Mouse (Mus musculus) lung, embryonic 16.5 days (tissue): ENCODE measurements around the gene Cphx3. TPM values are rescaled to one million over a fixed set of nuclear protein-coding genes. Genes with fewer than 3 reads are reported as not detected.
A peak's percentile ranks its signal among the peaks of the same experiment; 100 is the strongest.
"Not testable (repeated sequence)": the region's sequence is repeated elsewhere in the genome, so short reads cannot be mapped to it uniquely, and the experiment has no call there.

Experiments used
- ATAC-seq: fragments of 200-750 bp; cut with Nextera tagmentation; 2 replicates; pipeline ENCODE4 v1.8.0; 2017; ENCODE audit warnings: low read depth, mild to moderate bottlenecking, moderate library complexity
- H3K27ac ChIP-seq: fragments of 300-500 bp; sonication (generic); 2 replicates; pipeline ENCODE4 v1.5.1; 2014; ENCODE audit warnings: mild to moderate bottlenecking, control low read depth, low read length
- H3K27me3 ChIP-seq: fragments of 300-500 bp; sonication (generic); 2 replicates; pipeline ENCODE4 v1.6.1; 2014; ENCODE audit warnings: low read depth, low read length, mixed read lengths; ENCODE audit not compliant: control insufficient read depth, insufficient read depth
- H3K36me3 ChIP-seq: fragments of 300-500 bp; sonication (generic); 2 replicates; pipeline ENCODE4 v1.6.1; 2014; ENCODE audit warnings: low read length; ENCODE audit not compliant: control insufficient read depth, insufficient read depth
- H3K4me1 ChIP-seq: fragments of 300-500 bp; sonication (generic); replicated peaks from 2 replicates; pipeline ENCODE4 v1.6.1; 2014; ENCODE audit warnings: low read length, mixed read lengths; ENCODE audit not compliant: control insufficient read depth, insufficient read depth
- H3K4me2 ChIP-seq: fragments of 300-500 bp; sonication (generic); 2 replicates; pipeline ENCODE4 v1.6.1; 2014; ENCODE audit warnings: low read depth, low read length, control low read depth
- H3K4me3 ChIP-seq: fragments of 300-500 bp; sonication (generic); 2 replicates; pipeline ENCODE4 v1.5.1; 2014; ENCODE audit warnings: mild to moderate bottlenecking, low read length, control low read depth
- H3K9ac ChIP-seq: fragments of 300-500 bp; sonication (generic); 2 replicates; pipeline ENCODE4 v1.6.1; 2014; ENCODE audit warnings: low read length, control low read depth
- H3K9me3 ChIP-seq: fragments of 300-500 bp; sonication (generic); 2 replicates; pipeline ENCODE4 v1.6.1; 2016; ENCODE audit warnings: low read length; ENCODE audit not compliant: control insufficient read depth
- WGBS: fragments of 180-500 bp; shearing (Covaris S2); extraction: QIAGEN DNeasy Blood & Tissue Kit; methylation state at CpG from one replicate; pipeline ENCODE4 v1.1.7; 2014; 5-methylcytosine and 5-hydroxymethylcytosine counted together
- polyA plus RNA-seq: library from polyadenylated mRNA; unstranded; fragments of >200 nt; fragmentation: Nextera tagmentation; extraction: Ambion mirVana; gene quantifications from 2 replicates; pipeline ENCODE4 v1.2.1, GENCODE M21; 2015

Gene Cphx3
- polyA plus RNA-seq, 1 experiment from 2014 or later = not detected

GRCm38 (mm10) chr14:26162423-26162822 lies 80.3 kb downstream of the Cphx3 start:
- not testable (repeated sequence) for H3K9me3 ChIP-seq, ATAC-seq, H3K36me3 ChIP-seq, H3K4me3 ChIP-seq, H3K4me2 ChIP-seq, H3K9ac ChIP-seq, H3K27me3 ChIP-seq, H3K27ac ChIP-seq, H3K4me1 ChIP-seq
- WGBS = no CpG with 5 or more reads among the region's 5 CpGs

- not testable (repeated sequence) for H3K27ac ChIP-seq, H3K9ac ChIP-seq, H3K36me3 ChIP-seq, ATAC-seq, H3K4me2 ChIP-seq, H3K4me3 ChIP-seq, H3K9me3 ChIP-seq, H3K27me3 ChIP-seq, H3K4me1 ChIP-seq
- WGBS = no CpG with 5 or more reads among the region's 12 CpGs
Measured at GRCm38 (mm10) chr14:26165266-26165665, 83.2 kb downstream of the Cphx3 start.

GRCm38 (mm10) chr14:26173955-26174354 lies 91.9 kb downstream of the Cphx3 start:
- WGBS = no CpG with 5 or more reads among the region's 3 CpGs
- ATAC-seq = peak; percentile 38; the same call in 1 of the 2 replicates
- not testable (repeated sequence) for H3K4me1 ChIP-seq, H3K4me2 ChIP-seq, H3K36me3 ChIP-seq, H3K27me3 ChIP-seq, H3K4me3 ChIP-seq, H3K9ac ChIP-seq, H3K9me3 ChIP-seq, H3K27ac ChIP-seq

- not testable (repeated sequence) for H3K36me3 ChIP-seq, H3K4me2 ChIP-seq, H3K4me3 ChIP-seq, H3K27ac ChIP-seq, H3K4me1 ChIP-seq, H3K9me3 ChIP-seq, H3K9ac ChIP-seq, H3K27me3 ChIP-seq
- no CpG with 5 or more reads among the region's 6 CpGs for WGBS
- ATAC-seq = peak; percentile 66; the same call in 1 of the 2 replicates
Measured at GRCm38 (mm10) chr14:26175028-26175427, 92.9 kb downstream of the Cphx3 start.

GRCm38 (mm10) chr14:26181660-26182059 lies 99.6 kb downstream of the Cphx3 start:
- H3K4me1 ChIP-seq, H3K27me3 ChIP-seq, H3K27ac ChIP-seq, H3K36me3 ChIP-seq, H3K4me3 ChIP-seq, H3K9ac ChIP-seq, H3K9me3 ChIP-seq, H3K4me2 ChIP-seq: not testable (repeated sequence)
- WGBS = no CpG with 5 or more reads among the region's 10 CpGs
- peak; percentile 52; the same call in 1 of the 2 replicates for ATAC-seq

- not testable (repeated sequence) for H3K27ac ChIP-seq, H3K9ac ChIP-seq, H3K36me3 ChIP-seq, H3K4me3 ChIP-seq, H3K4me2 ChIP-seq, ATAC-seq, H3K4me1 ChIP-seq, H3K9me3 ChIP-seq, H3K27me3 ChIP-seq
- no CpG with 5 or more reads among the region's 10 CpGs for WGBS
Measured at GRCm38 (mm10) chr14:26182380-26182779, 100.3 kb downstream of the Cphx3 start, which contains the start of gene Plac9b. Plac9b (minus strand) TSS chr14:26182480.

GRCm38 (mm10) chr14:26186638-26187037 lies 104.5 kb downstream of the Cphx3 start:
- H3K27me3 ChIP-seq, ATAC-seq: not testable (repeated sequence)
- WGBS = no CpG with 5 or more reads among the region's 9 CpGs

GRCm38 (mm10) chr14:26188361-26188760 lies 106.3 kb downstream of the Cphx3 start:
- not testable (repeated sequence) for H3K27ac ChIP-seq, H3K9me3 ChIP-seq, H3K4me1 ChIP-seq, H3K4me3 ChIP-seq, H3K9ac ChIP-seq, H3K36me3 ChIP-seq, H3K27me3 ChIP-seq, H3K4me2 ChIP-seq
- ATAC-seq = peak; percentile 65
- WGBS = no CpG with 5 or more reads among the region's 8 CpGs

More at GRCm38 (mm10) chr14:26186638-26187037, 104.5 kb downstream of the Cphx3 start:
- H3K4me3 ChIP-seq, H3K9ac ChIP-seq, H3K36me3 ChIP-seq, H3K4me1 ChIP-seq, H3K4me2 ChIP-seq, H3K9me3 ChIP-seq, H3K27ac ChIP-seq: not testable (repeated sequence)

- no CpG with 5 or more reads among the region's 3 CpGs for WGBS
- not testable (repeated sequence) for H3K4me1 ChIP-seq, H3K27me3 ChIP-seq, H3K4me3 ChIP-seq, H3K27ac ChIP-seq, H3K9me3 ChIP-seq, H3K4me2 ChIP-seq, H3K9ac ChIP-seq, H3K36me3 ChIP-seq
- peak; percentile 90 for ATAC-seq
Measured at GRCm38 (mm10) chr14:26197851-26198250, 115.8 kb downstream of the Cphx3 start.
